Mouse (Mus musculus) kidney, embryonic 14.5 days (tissue): ENCODE data around the gene Tec. TPM values are rescaled to one million over a fixed set of nuclear protein-coding genes. Genes with fewer than 3 reads are reported as not detected.

Experiments
- ATAC-seq: fragments of 200-750 bp; cut with Nextera tagmentation; 2 replicates; pipeline ENCODE4 v1.8.0; 2017; ENCODE audit warnings: moderate number of reproducible peaks, mild to moderate bottlenecking, moderate TSS enrichment, moderate library complexity; ENCODE audit not compliant: low FRiP score, low TSS enrichment
- H3K27ac ChIP-seq: fragments of 300-500 bp; sonication (generic); 2 replicates; pipeline ENCODE4 v1.5.1; 2014; ENCODE audit warnings: low read depth, mild to moderate bottlenecking, low read length, moderate library complexity, mixed read lengths
- H3K27me3 ChIP-seq: fragments of 300-500 bp; sonication (generic); 2 replicates; pipeline ENCODE4 v1.6.1; 2014; ENCODE audit warnings: mild to moderate bottlenecking, low read length; ENCODE audit not compliant: control insufficient read depth, insufficient read depth
- H3K36me3 ChIP-seq: fragments of 300-500 bp; sonication (generic); 2 replicates; pipeline ENCODE4 v1.6.1; 2014; ENCODE audit warnings: low read length, mixed read lengths; ENCODE audit not compliant: control insufficient read depth, insufficient read depth
- H3K4me1 ChIP-seq: fragments of 300-500 bp; sonication (generic); 2 replicates; pipeline ENCODE4 v1.6.1; 2014; ENCODE audit warnings: low read length, mixed read lengths; ENCODE audit not compliant: control insufficient read depth, insufficient read depth
- H3K4me2 ChIP-seq: fragments of 300-500 bp; sonication (generic); replicated peaks from 2 replicates; pipeline ENCODE4 v1.6.1; 2014; ENCODE audit warnings: low read depth, mild to moderate bottlenecking, low read length
- H3K4me3 ChIP-seq: fragments of 300-500 bp; sonication (generic); 2 replicates; pipeline ENCODE4 v1.5.1; 2014; ENCODE audit warnings: mild to moderate bottlenecking, low read length
- H3K9ac ChIP-seq: fragments of 300-500 bp; sonication (generic); 2 replicates; pipeline ENCODE4 v1.6.1; 2014; ENCODE audit warnings: low read depth, mild to moderate bottlenecking, low read length, moderate library complexity
- H3K9me3 ChIP-seq: fragments of 300-500 bp; sonication (generic); 2 replicates; pipeline ENCODE4 v1.6.1; 2016; ENCODE audit warnings: low read length; ENCODE audit not compliant: control insufficient read depth
- WGBS: fragments of 180-500 bp; shearing (Covaris S2); extraction: QIAGEN DNeasy Blood & Tissue Kit; methylation state at CpG from one replicate; pipeline ENCODE4 v1.1.7; 2014; 5-methylcytosine and 5-hydroxymethylcytosine counted together
- polyA plus RNA-seq: library from polyadenylated mRNA; unstranded; fragments of >200 nt; fragmentation: Nextera tagmentation; extraction: Ambion mirVana; gene quantifications from 2 replicates; pipeline ENCODE4 v1.2.1, GENCODE M21; 2014

The Tec gene
- polyA plus RNA-seq, 1 experiment from 2014 or later, result 8.9 TPM

DNA sequence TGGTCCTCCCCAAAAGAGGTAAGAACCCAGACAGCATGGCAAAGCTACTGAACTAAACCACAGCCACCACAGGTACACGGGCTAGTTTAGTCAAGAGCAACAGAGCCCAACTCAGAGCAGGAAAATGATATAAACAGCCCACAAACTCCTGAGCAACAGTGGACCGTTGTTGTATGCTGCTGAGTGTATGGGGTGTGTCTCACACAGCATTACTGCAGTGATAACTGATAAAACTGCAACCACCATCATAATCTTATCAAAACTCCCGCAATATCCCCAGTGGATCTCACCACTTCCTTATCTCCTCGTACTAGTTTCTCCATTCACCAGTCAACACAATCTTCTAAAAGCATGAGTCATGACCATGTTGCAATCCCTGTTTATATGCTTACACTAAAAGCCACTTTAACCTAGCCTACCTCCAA, 16.6 kb downstream of the Tec start:
- H3K4me1 ChIP-seq, result peaks cover 7% of the 10 kb centered on the region; the same call in 1 of the 2 replicates
- H3K4me2 ChIP-seq, result no peak overlapping the region
- ATAC-seq, result no peak
- WGBS, result 95% methylated on average over 4 of the region's 4 CpGs
- H3K27me3 ChIP-seq, result no peaks in the 10 kb centered on the region
- no peak overlapping the region for H3K27ac ChIP-seq
- no peaks in the 10 kb centered on the region for H3K9me3 ChIP-seq
- H3K9ac ChIP-seq, result no peak overlapping the region
- no peak overlapping the region for H3K4me3 ChIP-seq
- no peaks in the 10 kb centered on the region for H3K36me3 ChIP-seq

DNA sequence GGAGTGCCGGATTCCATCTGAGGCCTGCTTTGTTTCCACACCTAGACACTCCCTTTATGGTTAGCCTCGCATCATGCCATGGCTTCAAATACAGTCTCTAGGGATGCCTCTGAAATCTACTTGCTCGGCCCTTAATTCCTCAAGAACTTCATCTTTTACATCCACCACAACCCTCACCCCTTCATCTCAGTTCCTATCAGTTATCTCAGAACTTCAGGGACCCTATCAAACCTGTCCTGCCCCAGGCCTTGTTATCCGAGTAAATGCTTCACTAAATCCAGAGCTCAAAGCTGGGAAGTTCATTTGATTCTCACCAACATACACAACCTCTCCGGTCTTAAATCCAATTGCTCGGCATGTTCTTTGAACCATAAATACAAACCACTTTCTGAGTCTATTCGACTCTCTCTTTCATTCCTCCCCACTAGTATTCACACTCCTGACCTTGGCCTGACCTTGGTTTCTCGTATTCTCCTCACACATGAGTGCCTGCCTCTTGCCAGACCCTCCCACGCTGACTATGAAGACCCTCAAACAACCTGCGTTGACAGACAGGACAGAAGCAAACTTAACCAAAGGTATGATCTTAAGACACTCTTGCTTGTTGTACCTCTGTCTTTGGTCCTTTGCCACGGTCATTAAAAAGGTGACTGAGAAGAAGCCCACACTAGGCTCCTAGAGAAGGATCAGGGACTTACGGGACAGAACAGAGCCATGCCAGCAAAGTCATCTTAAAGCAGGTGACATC, 17.2 kb downstream of the Tec start:
- Histone ChIP-seq H3K9ac (no peak overlapping the region), H3K36me3 (no peaks in the 10 kb centered on the region), H3K4me1 (peaks cover 7% of the 10 kb centered on the region; the same call in 1 of the 2 replicates), H3K4me2 (no peak overlapping the region), H3K27ac (no peak overlapping the region), H3K27me3 (no peaks in the 10 kb centered on the region), H3K4me3 (no peak overlapping the region), H3K9me3 (no peaks in the 10 kb centered on the region)
- ATAC-seq, result no peak
- WGBS, result 57% methylated on average over 12 of the region's 12 CpGs

DNA sequence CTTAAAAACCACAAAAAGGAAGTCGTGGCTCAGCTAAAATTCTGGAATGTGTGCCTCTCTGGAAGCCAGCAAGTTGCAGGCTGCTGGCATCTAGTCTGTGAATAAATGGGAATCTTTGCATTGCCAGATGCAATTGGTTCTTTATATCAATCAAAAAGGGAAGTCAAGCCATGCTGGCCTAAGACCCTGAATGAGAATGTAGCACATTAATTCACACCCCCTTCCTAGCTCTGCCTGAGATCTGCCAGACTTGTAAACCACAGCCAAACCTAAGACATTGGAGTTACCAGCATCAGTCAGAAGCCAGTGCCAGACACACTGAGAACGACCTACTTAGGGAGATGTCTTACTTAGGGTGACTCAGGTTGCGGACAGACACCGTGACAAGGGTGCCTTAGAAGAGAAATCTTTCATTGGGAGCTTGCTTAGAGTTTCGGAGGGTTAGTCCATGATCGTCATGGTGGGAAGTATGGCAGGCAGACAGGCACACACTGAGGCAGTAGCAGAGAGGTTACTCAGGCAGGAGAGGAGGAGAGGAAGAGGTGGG, 19.3 kb downstream of the Tec start:
- 81% methylated on average over 6 of the region's 6 CpGs for WGBS
- no peak for ATAC-seq

DNA sequence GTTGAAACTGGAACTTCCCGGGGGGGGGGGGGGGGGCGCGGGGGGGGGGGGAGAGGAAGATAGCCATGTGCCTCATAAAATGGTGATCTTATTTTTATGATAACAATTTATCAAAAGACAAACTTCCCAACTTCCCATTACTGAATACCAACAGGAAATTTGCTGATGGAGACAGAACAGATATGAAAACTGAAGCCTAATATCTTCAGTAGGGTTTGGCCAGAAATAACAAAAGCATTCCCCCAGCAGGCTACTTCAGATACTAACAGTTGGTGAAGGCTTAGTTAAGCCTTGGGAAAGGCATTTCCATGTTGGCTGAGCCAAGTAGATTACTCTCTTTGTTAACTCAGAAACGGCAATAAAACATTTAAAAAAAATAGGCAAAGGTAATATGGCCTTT, 21.6 kb downstream of the Tec start:
- ATAC-seq, result no peak
- H3K27ac ChIP-seq, result no peak overlapping the region
- no peaks in the 10 kb centered on the region for H3K27me3 ChIP-seq
- no peak overlapping the region for H3K4me2 ChIP-seq
- H3K9ac ChIP-seq, result no peak overlapping the region
- no peaks in the 10 kb centered on the region for H3K4me1 ChIP-seq
- H3K36me3 ChIP-seq, result no peaks in the 10 kb centered on the region
- WGBS, result 64% methylated on average over 1 of the region's 4 CpGs
- H3K9me3 ChIP-seq, result no peaks in the 10 kb centered on the region
- H3K4me3 ChIP-seq, result no peak overlapping the region

More for the DNA sequence above, 19.3 kb downstream of the Tec start:
- Histone ChIP-seq H3K27me3 (no peaks in the 10 kb centered on the region), H3K4me1 (no peaks in the 10 kb centered on the region), H3K36me3 (no peaks in the 10 kb centered on the region), H3K27ac (no peak overlapping the region), H3K9ac (no peak overlapping the region), H3K9me3 (no peaks in the 10 kb centered on the region), H3K4me2 (no peak overlapping the region), H3K4me3 (no peak overlapping the region)

DNA sequence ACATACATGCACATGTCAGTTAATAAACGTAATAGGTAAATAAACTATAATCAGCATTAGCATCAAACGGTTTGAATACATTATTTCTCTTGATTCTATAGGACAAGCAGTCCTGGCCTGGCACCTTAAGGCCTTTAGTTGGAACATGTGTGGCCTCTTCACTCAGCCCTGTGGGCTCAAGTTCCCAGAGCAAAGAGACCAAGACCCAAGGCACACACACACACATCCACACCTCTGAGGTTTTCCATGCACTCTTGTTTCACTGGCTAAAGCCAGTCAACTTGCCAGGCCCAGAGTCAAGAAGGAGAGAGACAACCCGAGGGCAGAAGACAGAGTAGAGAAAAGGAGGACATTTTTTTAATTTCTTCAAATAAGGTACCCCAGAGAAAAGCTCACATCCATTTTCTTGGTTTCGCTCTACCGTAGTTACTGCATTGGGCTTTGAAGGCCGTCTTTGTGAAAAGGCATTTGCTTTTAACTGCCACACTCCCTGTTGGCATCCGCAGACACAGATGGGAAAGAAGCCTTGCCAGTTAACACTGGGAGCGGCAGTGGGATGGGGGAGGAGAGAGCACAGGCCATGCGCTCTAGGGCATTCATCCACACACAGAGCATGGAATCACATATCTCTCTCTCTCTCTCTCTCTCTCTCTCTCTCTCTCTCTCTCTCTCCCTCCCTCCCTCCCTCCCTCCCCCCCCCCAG, 22.2 kb downstream of the Tec start:
- Histone ChIP-seq H3K4me1 (no peaks in the 10 kb centered on the region), H3K36me3 (no peaks in the 10 kb centered on the region), H3K4me2 (no peak overlapping the region), H3K9ac (no peak overlapping the region), H3K4me3 (no peak overlapping the region), H3K9me3 (no peaks in the 10 kb centered on the region), H3K27me3 (no peaks in the 10 kb centered on the region), H3K27ac (no peak overlapping the region)
- WGBS, result 69% methylated on average over 9 of the region's 9 CpGs
- ATAC-seq, result 0 out of 2 replicates have a peak, but pooled peaks have one; percentile 54

DNA sequence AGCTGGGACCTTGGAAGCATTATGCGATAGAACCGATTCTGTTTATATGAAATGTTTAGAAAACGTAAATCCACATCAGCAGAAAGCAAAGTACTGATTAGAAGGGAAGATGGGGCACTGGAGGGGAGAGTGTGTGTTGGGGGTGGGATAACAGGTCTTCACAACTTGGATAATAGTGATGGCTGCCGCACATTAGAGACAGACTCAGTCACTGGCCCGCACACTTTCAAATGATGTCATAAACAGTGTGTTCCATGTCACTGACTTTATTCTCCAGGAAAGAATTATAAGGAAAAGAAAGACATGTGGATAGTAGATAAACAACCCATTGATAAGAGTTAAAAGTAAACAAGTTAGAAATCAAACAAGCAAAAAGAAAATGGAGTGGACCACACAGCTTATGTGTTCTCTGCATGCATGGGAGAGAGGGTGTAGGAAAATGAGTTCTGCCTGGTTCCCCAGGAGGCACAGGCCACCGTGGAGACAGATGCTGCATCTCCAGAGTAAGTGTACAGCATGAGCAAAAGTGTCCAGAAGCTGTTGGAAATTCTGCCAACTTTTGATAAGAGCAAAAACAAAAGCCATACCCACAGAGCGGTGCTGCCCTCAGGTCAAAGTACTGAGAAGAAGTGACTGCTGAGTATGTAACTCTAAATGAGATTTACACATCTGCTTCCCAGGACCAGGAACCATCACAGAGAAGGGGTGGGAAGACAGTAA, 23.3 kb downstream of the Tec start:
- no peak overlapping the region for H3K4me3 ChIP-seq
- H3K36me3 ChIP-seq, result no peaks in the 10 kb centered on the region
- no peak overlapping the region for H3K9ac ChIP-seq
- H3K4me2 ChIP-seq, result no peak overlapping the region
- 74% methylated on average over 7 of the region's 7 CpGs for WGBS
- peaks cover 7% of the 10 kb centered on the region; the same call in 1 of the 2 replicates for H3K9me3 ChIP-seq
- H3K27me3 ChIP-seq, result no peaks in the 10 kb centered on the region
- ATAC-seq, result peak; percentile 13; the same call in 1 of the 2 replicates
- H3K27ac ChIP-seq, result no peak overlapping the region
- H3K4me1 ChIP-seq, result no peaks in the 10 kb centered on the region

DNA sequence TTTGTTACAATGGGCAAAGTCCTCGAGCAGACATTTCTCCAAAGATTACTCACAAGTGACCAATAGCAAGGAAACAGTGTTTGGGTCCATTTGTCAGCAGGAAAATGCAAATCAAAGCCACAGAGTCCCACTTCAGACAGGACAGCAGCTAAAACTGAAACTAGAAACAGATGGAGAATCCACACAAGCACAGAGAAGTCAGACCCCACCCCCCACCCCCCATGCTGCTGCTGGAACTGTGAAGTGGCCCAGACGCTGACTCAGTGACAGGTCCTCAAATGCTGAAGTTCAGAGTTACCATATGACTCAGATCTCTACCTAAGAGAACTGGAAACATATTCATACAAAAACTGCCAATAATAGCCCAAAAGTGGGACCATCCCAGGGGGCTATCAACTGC, 24.0 kb downstream of the Tec start:
- no peaks in the 10 kb centered on the region for H3K4me1 ChIP-seq
- 40% methylated on average over 2 of the region's 2 CpGs for WGBS

DNA sequence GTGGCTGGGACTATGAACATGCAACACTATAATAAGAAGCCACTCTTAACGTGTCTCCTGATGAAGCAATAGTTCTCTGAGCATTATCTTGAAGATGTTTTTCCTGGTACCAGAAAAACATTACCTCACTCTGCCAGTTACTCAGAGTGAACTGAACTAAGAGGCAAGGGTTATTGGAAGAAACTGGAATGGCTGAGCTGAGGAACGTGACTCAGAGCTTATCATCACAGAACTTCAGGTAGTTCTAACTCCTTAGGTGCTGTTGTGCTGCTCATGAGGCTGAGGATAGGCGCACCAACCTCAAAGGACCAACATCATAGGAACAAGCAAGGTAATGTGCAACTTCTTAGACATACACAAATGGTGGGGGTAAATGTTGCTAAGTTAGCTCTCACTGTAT, 28.6 kb downstream of the Tec start:
- ATAC-seq, result no peak

More for the DNA sequence above, 24.0 kb downstream of the Tec start:
- no peak overlapping the region for H3K27ac ChIP-seq
- ATAC-seq, result peak; percentile 28; the same call in 1 of the 2 replicates
- H3K36me3 ChIP-seq, result no peaks in the 10 kb centered on the region
- H3K9me3 ChIP-seq, result peaks cover 7% of the 10 kb centered on the region; the same call in 1 of the 2 replicates
- no peak overlapping the region for H3K4me3 ChIP-seq
- H3K4me2 ChIP-seq, result no peak overlapping the region
- H3K9ac ChIP-seq, result no peak overlapping the region
- H3K27me3 ChIP-seq, result no peaks in the 10 kb centered on the region

More for the DNA sequence above, 28.6 kb downstream of the Tec start:
- no peak overlapping the region for H3K4me3 ChIP-seq
- H3K36me3 ChIP-seq, result no peaks in the 10 kb centered on the region
- 89% methylated on average over 3 of the region's 3 CpGs for WGBS
- H3K9me3 ChIP-seq, result peaks cover 7% of the 10 kb centered on the region; the same call in 1 of the 2 replicates
- H3K4me2 ChIP-seq, result no peak overlapping the region
- H3K9ac ChIP-seq, result no peak overlapping the region
- no peaks in the 10 kb centered on the region for H3K4me1 ChIP-seq
- no peaks in the 10 kb centered on the region for H3K27me3 ChIP-seq
- H3K27ac ChIP-seq, result no peak overlapping the region
